Mouse (Mus musculus) heart, embryonic 16.5 days (tissue): ENCODE measurements around the gene Elavl2. TPM values are rescaled to one million over a fixed set of nuclear protein-coding genes. Genes with fewer than 3 reads are reported as not detected.

Source experiments
- ATAC-seq: fragments of 200-750 bp; cut with Nextera tagmentation; replicated peaks from 2 replicates; pipeline ENCODE4 v1.8.0; 2017; ENCODE audit warnings: moderate number of reproducible peaks; ENCODE audit not compliant: insufficient read depth, low FRiP score; ENCODE audit errors: extremely low read depth
- H3K27ac ChIP-seq: fragments of 300-500 bp; sonication (generic); 2 replicates; pipeline ENCODE4 v1.5.1; 2014; ENCODE audit warnings: mild to moderate bottlenecking, low read length, control low read depth, moderate library complexity
- H3K27me3 ChIP-seq: fragments of 300-500 bp; sonication (generic); 2 replicates; pipeline ENCODE4 v1.6.1; 2014; ENCODE audit warnings: low read length, mixed read lengths; ENCODE audit not compliant: control insufficient read depth, insufficient read depth
- H3K36me3 ChIP-seq: fragments of 300-500 bp; sonication (generic); 2 replicates; pipeline ENCODE4 v1.6.1; 2014; ENCODE audit not compliant: control insufficient read depth, insufficient read depth
- H3K4me1 ChIP-seq: fragments of 300-500 bp; sonication (generic); 2 replicates; pipeline ENCODE4 v1.6.1; 2014; ENCODE audit warnings: low read length, mixed read lengths; ENCODE audit not compliant: control insufficient read depth, insufficient read depth
- H3K4me2 ChIP-seq: fragments of 300-500 bp; sonication (generic); 2 replicates; pipeline ENCODE4 v1.6.1; 2014; ENCODE audit warnings: low read depth, mild to moderate bottlenecking, control low read depth, low read length
- H3K4me3 ChIP-seq: fragments of 300-500 bp; sonication (generic); 2 replicates; pipeline ENCODE4 v1.5.1; 2014; ENCODE audit warnings: mild to moderate bottlenecking, control low read depth, low read length
- H3K9ac ChIP-seq: fragments of 300-500 bp; sonication (generic); 2 replicates; pipeline ENCODE4 v1.6.1; 2014; ENCODE audit warnings: low read length, control low read depth
- H3K9me3 ChIP-seq: fragments of 300-500 bp; sonication (generic); replicated peaks from 2 replicates; pipeline ENCODE4 v1.6.1; 2016; ENCODE audit warnings: low read length; ENCODE audit not compliant: control insufficient read depth
- WGBS: fragments of 180-500 bp; shearing (Covaris S2); extraction: QIAGEN DNeasy Blood & Tissue Kit; methylation state at CpG from one replicate; pipeline ENCODE4 v1.1.7; 2014; 5-methylcytosine and 5-hydroxymethylcytosine counted together
- polyA plus RNA-seq: library from polyadenylated mRNA; unstranded; fragments of >200 nt; fragmentation: Nextera tagmentation; extraction: Ambion mirVana; gene quantifications from 2 replicates; pipeline ENCODE4 v1.2.1, GENCODE M21; 2015

Elavl2 gene
- polyA plus RNA-seq, 1 experiment from 2014 or later = 1.9 TPM

DNA sequence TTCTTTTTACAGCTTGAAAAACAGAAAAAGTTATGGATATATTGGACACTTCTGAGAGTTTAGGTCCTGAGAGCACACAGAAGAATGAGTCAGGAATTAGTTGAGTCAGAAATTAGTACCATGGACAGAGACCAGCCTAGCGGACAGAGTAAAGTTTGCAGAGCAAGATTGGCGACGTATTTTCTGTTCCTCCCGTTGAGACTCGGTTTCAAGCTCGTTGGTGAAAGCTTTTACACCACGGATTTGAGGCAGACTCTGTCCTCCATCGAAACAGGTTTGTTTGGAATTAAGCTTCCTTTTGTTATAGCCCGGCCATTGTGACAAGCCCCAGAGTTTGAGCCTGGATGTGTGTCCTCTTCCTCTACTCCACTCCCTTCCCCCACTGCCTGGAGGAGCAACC, 21.0 kb downstream of the Elavl2 start:
- Histone ChIP-seq H3K4me3 (no peak overlapping the region), H3K4me2 (no peak overlapping the region; the same call in 1 of the 2 replicates), H3K9ac (no peak overlapping the region), H3K36me3 (no peaks in the 10 kb centered on the region), H3K27me3 (peaks cover 31% of the 10 kb centered on the region), H3K9me3 (no peaks in the 10 kb centered on the region), H3K4me1 (peaks cover 9% of the 10 kb centered on the region), H3K27ac (no peak overlapping the region)
- WGBS = 1% methylated on average over 9 of the region's 9 CpGs
- no peak for ATAC-seq

DNA sequence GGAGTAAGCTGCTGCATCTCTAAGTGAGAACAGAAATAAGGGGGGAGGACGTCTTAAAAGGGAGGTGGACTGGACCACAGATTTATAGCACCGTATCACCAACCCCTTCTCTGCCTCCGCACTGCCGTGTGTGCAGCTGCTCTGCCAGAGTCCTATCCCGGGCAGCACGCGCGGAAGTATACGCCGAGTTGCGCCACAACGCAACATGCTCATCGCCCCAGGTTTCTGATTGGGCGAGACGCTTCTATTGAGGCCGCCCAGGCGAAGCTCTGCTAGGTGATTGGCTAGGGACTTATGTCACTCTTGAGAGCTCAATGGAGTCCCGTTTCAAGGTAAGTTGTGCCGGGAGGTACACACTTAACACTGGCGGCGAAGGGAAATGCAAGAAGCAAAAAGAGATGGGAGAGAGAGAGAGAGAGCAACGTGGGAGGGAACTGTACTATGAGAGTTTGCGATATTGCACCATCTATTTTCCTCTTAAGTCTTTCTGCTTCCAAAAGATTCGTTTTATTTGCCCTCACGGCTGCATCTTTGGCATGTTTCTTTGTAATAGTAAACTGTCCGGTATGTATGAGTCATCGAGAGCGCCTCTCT, 24.2 kb downstream of the Elavl2 start:
- Histone ChIP-seq H3K27me3 (peaks cover 56% of the 10 kb centered on the region), H3K9ac (peak overlapping the region; percentile 52)
- WGBS = under 1% methylated on average over 28 of the region's 28 CpGs

GRCm38 (mm10) chr4:91375372-91375687, 25.3 kb downstream of the Elavl2 start:
- H3K27me3 ChIP-seq = peaks cover 54% of the 10 kb centered on the region

More for the DNA sequence above, 24.2 kb downstream of the Elavl2 start:
- Histone ChIP-seq H3K4me3 (peak overlapping the region; percentile 69), H3K27ac (no peak overlapping the region), H3K36me3 (no peaks in the 10 kb centered on the region), H3K9me3 (no peaks in the 10 kb centered on the region), H3K4me2 (peak overlapping the region; percentile 90), H3K4me1 (peaks cover 16% of the 10 kb centered on the region)
- ATAC-seq = peak; percentile 98

GRCm38 (mm10) chr4:91374571-91375371, 25.8 kb downstream of the Elavl2 start:
- peaks cover 18% of the 10 kb centered on the region for H3K4me1 ChIP-seq
- no peaks in the 10 kb centered on the region for H3K36me3 ChIP-seq
- no peak overlapping the region for H3K9ac ChIP-seq
- peak overlapping the region; percentile 69 for H3K4me3 ChIP-seq
- ATAC-seq = peak; percentile 30; the same call in 1 of the 2 replicates
- peak overlapping the region; percentile 90 for H3K4me2 ChIP-seq
- H3K9me3 ChIP-seq = no peaks in the 10 kb centered on the region
- no peak overlapping the region for H3K27ac ChIP-seq
- WGBS = 1% methylated on average over 46 of the region's 46 CpGs
- peaks cover 54% of the 10 kb centered on the region for H3K27me3 ChIP-seq

More at GRCm38 (mm10) chr4:91375372-91375687, 25.3 kb downstream of the Elavl2 start:
- Histone ChIP-seq H3K27ac (no peak overlapping the region), H3K36me3 (no peaks in the 10 kb centered on the region), H3K9me3 (no peaks in the 10 kb centered on the region), H3K4me1 (peaks cover 18% of the 10 kb centered on the region), H3K4me2 (peak overlapping the region; percentile 90), H3K4me3 (peak overlapping the region; percentile 69), H3K9ac (no peak overlapping the region)
- no peak for ATAC-seq
- 3% methylated on average over 7 of the region's 7 CpGs for WGBS

DNA sequence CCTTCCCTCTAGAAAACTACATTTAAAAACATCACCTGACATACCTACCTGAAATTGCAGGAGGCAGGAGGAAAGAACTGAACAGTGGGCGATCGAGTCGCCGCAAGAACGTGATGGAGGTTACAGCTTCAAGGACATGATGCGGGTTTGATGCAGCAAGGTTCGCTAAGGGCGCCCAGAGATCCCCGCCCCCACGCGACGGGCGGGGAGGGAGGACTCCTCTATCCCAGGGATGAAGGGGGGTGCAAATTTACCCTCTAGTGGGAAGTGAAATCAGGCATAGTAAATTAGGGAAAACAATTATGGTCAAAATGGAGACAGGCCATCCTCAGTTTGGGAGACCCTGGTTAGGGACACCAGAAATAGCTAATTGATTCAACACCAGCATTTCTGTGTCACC, 27.7 kb downstream of the Elavl2 start:
- no peaks in the 10 kb centered on the region for H3K9me3 ChIP-seq
- WGBS = 6% methylated on average over 13 of the region's 13 CpGs
- no peak overlapping the region for H3K4me3 ChIP-seq
- peaks cover 18% of the 10 kb centered on the region for H3K4me1 ChIP-seq
- H3K36me3 ChIP-seq = no peaks in the 10 kb centered on the region
- no peak overlapping the region for H3K4me2 ChIP-seq
- H3K27me3 ChIP-seq = peaks cover 61% of the 10 kb centered on the region
- no peak for ATAC-seq
- no peak overlapping the region for H3K27ac ChIP-seq
- no peak overlapping the region for H3K9ac ChIP-seq

DNA sequence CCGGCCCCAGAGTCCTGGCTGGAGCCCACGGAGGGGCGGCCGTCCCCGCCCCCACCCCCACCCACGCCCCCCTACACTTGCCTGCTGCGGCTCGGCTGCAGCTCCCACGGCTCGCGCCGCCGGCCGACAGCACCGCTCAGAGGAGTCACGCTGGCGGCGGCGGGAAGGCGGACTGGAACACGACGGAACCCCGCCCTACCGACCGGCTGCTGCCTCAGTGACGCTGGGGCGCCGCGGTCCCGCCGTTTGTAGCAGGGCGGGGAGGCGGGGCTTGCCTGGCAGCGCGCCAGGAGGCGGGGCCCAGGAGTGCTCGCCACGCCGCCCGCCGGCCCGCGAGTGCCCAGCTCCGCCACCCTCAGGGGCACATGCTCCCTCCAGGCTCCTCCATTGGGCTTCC, 28.8 kb downstream of the Elavl2 start:
- Histone ChIP-seq H3K27me3 (peaks cover 61% of the 10 kb centered on the region), H3K4me2 (peak overlapping the region; percentile 93), H3K4me3 (peak overlapping the region; percentile 57), H3K9ac (0 out of 2 replicates have a peak overlapping the region, but pooled peaks have one; percentile 46), H3K9me3 (no peaks in the 10 kb centered on the region), H3K27ac (no peak overlapping the region), H3K36me3 (no peaks in the 10 kb centered on the region), H3K4me1 (peaks cover 18% of the 10 kb centered on the region)
- ATAC-seq = peak; percentile 25; the same call in 1 of the 2 replicates
- under 1% methylated on average over 38 of the region's 44 CpGs for WGBS

- H3K27ac ChIP-seq = no peak overlapping the region
- peak overlapping the region; percentile 46; the same call in 1 of the 2 replicates for H3K9ac ChIP-seq
- WGBS = under 1% methylated on average over 82 of the region's 82 CpGs
- no peaks in the 10 kb centered on the region for H3K9me3 ChIP-seq
- H3K4me3 ChIP-seq = peak overlapping the region; percentile 57
- peaks cover 61% of the 10 kb centered on the region for H3K27me3 ChIP-seq
- H3K4me2 ChIP-seq = peak overlapping the region; percentile 93
- no peaks in the 10 kb centered on the region for H3K36me3 ChIP-seq
- ATAC-seq = no peak
- peaks cover 18% of the 10 kb centered on the region for H3K4me1 ChIP-seq
Measured at GRCm38 (mm10) chr4:91371131-91371818, 29.3 kb downstream of the Elavl2 start.

GRCm38 (mm10) chr4:91365276-91365675, 35.3 kb downstream of the Elavl2 start:
- H3K27ac ChIP-seq = no peak overlapping the region
- H3K36me3 ChIP-seq = no peaks in the 10 kb centered on the region
- H3K4me3 ChIP-seq = no peak overlapping the region
- H3K9me3 ChIP-seq = no peaks in the 10 kb centered on the region
- H3K9ac ChIP-seq = no peak overlapping the region
- 81% methylated on average over 12 of the region's 12 CpGs for WGBS
- ATAC-seq = no peak
- no peak overlapping the region for H3K4me2 ChIP-seq
- H3K4me1 ChIP-seq = no peaks in the 10 kb centered on the region
- peaks cover 13% of the 10 kb centered on the region for H3K27me3 ChIP-seq

DNA sequence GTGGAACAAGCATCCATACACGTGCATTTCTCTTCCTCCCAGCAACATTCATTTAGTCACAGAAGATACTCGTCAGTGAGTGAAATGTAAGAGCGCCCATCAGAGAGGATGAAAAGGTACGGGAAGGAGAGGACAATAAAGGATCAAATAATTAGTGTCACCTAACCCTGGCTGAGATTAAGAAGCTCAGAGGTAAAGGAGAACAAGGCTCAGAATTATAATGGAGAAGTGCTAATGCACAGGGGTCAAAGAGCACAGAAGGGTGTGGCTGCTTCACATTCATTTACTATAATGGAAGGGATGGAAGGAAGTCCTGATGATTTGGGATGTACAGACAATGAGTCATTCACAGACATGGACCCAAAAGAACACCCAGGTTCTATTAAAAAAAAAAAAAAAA, 36.6 kb downstream of the Elavl2 start:
- no peak overlapping the region for H3K4me2 ChIP-seq
- 79% methylated on average over 4 of the region's 4 CpGs for WGBS

More for the DNA sequence above, 36.6 kb downstream of the Elavl2 start:
- H3K27me3 ChIP-seq = peaks cover under 1% of the 10 kb centered on the region; the same call in 1 of the 2 replicates
- no peak overlapping the region for H3K27ac ChIP-seq
- no peaks in the 10 kb centered on the region for H3K4me1 ChIP-seq
- no peak overlapping the region for H3K4me3 ChIP-seq
- ATAC-seq = no peak
- H3K9me3 ChIP-seq = no peaks in the 10 kb centered on the region
- no peaks in the 10 kb centered on the region for H3K36me3 ChIP-seq
- no peak overlapping the region for H3K9ac ChIP-seq
